Mouse (Mus musculus) retina, postnatal 7 days (tissue): Measurements from ENCODE around the gene Acd.

Experiments
- DNase-seq: peaks from one replicate; pipeline ENCODE4 v3.0.0-alpha.2; 2012; ENCODE audit warnings: low read depth, low spot score

Gene Acd

GRCm38 (mm10) chr8:105648929-105649328, 52.0 kb downstream of the Acd start:
- DNase-seq: no peak
